Mouse (Mus musculus): ENCODE measurements around the gene Fndc3b.

DNA sequence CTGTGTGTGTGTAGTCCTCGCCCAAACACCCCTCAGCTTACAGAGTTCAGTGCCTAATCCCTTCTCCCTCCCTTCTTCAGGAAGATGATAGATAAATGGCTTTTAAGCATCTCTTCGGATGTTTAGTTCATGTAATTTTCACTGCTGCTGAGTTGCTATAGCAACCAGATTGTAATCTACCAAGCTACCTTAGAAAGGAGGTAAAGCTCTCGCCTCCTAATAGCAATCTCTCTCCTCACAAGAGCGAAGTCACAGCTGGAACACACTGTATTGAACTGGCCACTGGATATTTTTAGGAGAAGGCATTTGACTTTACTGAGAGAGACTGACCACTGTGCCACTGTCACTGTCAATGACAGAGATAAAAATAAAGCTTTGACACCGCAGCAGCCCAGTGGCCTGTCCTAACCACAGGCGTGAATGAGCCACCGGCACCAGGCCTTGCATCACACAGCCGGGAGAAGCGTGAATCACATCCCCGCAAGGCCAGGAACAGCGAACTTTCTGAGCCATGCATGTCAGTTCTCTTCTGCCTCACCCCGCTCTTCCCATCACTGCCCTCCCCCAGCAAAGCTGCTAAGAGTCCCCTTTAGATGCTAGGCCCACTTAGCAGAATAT lies 86.0 kb downstream of the Fndc3b start:
- TF ChIP-seq TAL1 (IDR thresholded peaks at IDR 0.05; ENCODE audit: low read length) (no peak), GATA1 (IDR thresholded peaks at IDR 0.05; ENCODE audit: low read length) (no peak)
